Mouse (Mus musculus) urinary bladder, postnatal 14 days (tissue): ENCODE data around the gene Rps27l.

Experiments
- DNase-seq: peaks from one replicate; pipeline ENCODE4 v3.0.0; 2021; ENCODE audit warnings: low spot score

Rps27l gene

DNA sequence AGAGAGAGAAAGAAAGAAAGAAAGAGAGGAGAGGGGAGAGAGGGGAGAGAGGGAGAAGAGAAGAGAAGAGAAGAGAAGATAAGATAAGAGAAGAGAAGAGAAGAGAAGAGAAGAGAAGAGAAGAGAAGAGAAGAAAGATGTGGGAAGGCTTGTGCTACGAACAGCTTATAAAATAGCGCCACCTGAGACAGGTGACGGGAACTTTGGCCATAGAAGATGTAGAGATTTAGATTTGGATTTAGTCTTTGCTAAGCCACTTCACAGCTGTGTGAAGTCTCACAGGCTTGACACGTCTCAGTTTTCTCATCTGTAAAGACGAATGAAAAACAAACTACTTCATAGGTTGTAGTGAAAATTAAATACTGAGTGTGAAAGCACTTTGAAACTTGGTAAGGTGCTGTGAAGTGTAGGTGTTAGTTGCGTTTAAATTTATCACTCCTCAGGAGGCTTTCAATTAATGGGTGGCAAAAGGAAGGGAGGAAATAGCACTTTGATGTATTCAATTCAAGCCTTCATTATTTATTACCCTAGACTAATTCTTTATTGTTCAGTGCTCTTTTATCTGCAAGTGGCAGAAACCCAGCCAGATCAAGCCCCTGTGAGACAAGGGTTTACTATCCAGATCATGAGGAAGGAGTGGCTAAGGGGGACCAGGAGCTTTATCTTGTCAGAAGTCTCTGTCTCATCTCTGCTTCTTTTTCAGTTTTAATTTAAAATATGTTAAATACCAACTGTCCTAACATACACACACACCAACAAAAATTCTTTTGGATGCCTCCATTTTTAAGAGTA, 25.2 kb upstream of the Rps27l start:
- DNase-seq: no peak

DNA sequence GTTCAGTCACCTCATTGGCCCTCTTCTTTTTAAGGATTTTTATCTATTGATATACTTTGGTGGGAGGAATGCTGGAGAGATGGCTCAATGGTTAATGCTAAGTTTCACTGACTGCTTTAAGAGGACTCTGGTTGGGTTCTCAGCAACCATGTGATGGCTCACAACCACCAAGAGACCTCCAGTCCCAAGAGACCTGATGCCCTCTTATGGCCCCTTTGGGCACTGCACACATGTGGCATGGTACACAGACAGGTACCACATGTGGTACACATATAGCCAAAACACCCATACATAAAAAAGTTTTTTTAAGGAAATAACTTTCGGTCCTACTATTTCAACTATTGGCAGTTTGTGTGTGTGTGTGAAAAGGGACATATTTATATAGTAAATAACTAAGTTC, 23.8 kb upstream of the Rps27l start:
- DNase-seq: no peak

GRCm38 (mm10) chr9:66925853-66926252, 20.0 kb upstream of the Rps27l start:
- DNase-seq: no peak

DNA sequence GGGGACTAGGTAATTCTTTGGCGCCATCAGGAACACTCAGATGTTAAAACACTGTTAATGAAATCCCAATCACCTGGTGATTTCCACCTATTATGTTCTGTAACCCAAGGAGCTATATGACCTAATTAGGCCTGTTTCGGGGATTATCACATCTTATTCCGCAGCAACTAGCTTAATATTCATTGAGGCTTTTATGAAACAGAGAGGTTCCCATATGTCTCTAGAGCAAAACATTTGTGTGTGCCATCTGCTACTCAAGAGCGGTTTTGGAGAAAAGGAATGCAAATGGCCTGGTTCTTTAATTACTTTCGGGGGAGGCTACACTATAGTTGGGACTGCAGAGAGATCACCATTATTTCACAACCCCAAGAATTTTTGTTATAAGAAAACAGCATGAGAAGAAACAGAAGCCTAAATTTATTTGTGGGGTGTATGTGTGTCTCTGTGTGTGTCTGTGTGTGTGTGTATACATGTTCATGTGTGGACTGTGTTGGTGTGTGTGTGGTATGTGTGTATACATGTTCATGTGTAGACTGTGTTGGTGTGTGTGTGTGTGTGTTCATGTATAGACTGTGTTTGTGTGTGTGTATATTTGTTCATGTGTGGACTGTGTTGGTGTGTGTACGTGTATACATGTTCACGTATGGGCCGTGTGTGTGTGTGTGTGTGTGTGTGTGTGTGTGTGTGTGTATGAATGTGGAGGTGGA, 18.0 kb upstream of the Rps27l start:
- DNase-seq: no peak

GRCm38 (mm10) chr9:66930351-66930750, 15.5 kb upstream of the Rps27l start:
- no peak for DNase-seq

GRCm38 (mm10) chr9:66933869-66934808, 11.7 kb upstream of the Rps27l start:
- no peak for DNase-seq

DNA sequence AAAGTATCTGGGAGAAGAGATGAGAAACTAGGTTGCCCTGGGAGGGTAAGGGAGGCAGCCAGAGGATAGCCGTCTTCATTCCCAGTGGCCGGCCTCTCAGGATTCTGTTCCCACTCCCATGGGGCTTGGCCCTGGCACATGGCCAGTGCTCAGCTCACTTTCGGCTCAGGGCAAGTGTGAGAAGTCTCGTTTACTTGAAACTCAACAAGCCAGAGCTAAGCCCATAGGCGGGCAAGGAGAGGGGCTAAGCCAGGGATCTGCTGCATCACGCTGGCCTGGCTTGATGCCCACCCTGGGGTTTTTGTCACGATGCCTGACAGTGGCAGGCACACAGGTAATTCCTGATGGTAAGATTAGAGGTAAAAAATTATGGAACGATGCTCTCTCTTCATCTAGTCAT, 8.4 kb upstream of the Rps27l start:
- DNase-seq: peak; percentile 17

- peak; percentile 53 for DNase-seq
Observed at GRCm38 (mm10) chr9:66938836-66939235, 7.0 kb upstream of the Rps27l start.

- no peak for DNase-seq
Observed at GRCm38 (mm10) chr9:66945161-66945560, 725 bp upstream of the Rps27l start.

DNA sequence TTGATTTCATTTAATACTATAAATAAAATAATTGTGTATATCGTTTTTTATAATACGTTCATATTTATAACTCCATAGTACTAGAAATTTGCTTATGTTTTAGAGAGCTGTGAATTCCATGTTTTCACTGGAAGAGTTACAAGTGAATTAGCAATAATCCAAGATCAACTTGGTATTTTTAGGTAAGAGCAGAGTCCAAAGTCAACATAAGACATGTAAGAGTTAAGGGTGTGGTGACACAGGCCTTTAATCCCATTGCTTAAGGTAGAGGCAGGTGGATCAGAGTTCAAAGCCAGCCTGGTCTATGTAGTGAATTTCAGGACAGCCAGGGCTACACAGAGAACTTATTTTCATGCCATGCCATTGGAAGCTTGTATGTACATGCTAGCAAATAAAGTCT, 2.6 kb downstream of the Rps27l start:
- no peak for DNase-seq

GRCm38 (mm10) chr9:66952321-66952720, 6.4 kb downstream of the Rps27l start:
- DNase-seq: no peak

DNA sequence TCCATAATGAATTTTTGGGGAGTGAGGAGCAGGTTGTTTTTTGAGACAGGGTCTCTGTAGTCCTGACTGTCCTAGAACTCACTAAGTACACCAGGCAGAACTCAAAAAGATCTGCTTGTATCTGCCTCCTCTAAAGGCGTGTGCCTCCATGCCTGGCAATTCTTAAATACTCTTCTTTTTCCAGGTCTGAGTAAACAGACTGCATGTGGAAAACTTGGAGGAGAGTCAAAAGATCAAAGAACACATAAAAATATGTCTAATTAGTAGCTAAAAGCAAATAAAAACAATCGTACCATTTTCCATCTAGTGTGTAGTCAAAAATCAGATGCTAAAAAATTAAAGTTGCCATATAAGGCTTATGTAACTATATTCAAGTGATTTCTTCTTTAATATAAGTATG, 7.0 kb downstream of the Rps27l start:
- no peak for DNase-seq

DNA sequence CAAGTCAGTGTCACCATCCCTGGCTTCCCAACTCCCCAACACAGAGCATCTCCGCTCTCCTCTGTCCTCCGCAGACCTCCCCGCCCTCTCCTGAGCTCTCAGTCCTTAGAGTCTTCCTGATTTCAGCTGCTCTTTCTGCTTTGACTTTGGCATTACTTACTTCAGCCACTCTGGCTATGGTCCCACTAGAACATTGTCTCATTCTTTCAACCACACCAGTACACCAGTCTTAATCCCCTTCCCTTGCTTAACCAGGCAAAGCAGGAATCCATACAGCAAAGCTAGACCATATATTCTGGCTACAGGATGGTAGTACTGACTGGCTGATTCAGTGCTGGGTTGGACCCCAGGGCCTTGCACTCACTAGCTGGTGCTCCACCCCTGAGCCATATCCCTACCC, 11.6 kb downstream of the Rps27l start:
- DNase-seq: no peak

GRCm38 (mm10) chr9:66961478-66961877, 15.6 kb downstream of the Rps27l start:
- DNase-seq: no peak

DNA sequence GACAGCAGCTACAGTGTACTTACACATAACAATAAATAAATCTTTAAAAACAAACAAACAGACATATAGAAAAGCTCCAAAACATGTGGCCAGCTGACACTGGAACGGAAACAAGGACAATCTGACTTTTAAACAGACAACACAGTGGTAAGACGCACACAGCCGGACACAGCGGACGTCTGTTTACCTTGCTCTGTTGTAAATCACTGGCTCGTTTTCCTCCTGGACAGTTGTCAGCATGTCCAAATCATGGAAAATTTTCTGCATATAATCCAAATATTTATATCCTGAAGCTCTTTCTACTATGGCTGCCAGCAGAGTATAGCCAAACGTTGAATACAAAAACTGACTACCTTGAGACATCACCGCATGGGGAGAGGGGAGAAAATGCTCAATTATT, 21.6 kb downstream of the Rps27l start:
- no peak for DNase-seq

- no peak for DNase-seq
Observed at GRCm38 (mm10) chr9:66971116-66971515, 25.2 kb downstream of the Rps27l start.

- DNase-seq: peak; percentile 73
Observed at GRCm38 (mm10) chr9:66974721-66975225, 28.9 kb downstream of the Rps27l start.

GRCm38 (mm10) chr9:66975239-66975645, 29.4 kb downstream of the Rps27l start, which contains the start of gene Lactb:
Gene Lactb (minus strand): TSS chr9:66975484.
- peak; percentile 97 for DNase-seq

DNA sequence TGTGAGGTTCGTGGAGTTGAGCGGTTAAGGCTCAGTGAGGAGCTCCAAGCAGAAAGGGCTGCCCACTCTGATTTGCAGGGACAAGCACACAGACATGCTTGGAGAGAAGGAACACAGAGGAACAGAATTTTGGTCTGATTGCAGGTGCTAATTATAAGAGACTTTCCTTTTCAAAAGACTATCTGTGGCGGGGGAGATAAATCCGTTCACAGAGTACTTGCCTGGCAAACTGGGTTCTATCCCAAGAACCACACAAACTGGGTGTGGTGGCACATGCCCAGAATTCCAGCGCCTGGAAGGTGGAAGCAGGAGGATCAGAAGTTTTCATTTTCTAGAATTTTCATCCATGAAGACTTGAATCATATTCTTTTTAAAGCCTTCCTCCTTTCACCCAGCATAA, 31.2 kb downstream of the Rps27l start:
- DNase-seq: no peak

DNA sequence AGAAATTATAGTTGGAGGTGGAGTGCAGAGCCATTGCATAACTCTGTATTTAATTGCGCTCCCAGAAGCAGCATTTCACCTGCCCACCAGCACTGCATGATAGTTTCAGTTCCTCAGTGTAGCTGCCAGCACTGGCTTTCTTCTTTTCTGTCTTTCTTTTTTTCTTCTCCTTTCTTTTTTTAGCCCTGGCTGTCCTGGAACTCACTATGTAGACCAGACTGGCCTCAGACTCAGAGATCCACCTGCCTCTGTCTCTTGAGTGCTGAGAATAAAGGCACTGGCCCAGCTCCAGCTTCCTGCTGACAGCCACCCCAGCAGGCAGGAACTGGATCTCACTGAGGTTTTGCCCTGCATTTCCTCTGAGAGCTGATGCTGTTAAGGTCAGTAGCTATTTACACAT, 32.1 kb downstream of the Rps27l start:
- no peak for DNase-seq

DNA sequence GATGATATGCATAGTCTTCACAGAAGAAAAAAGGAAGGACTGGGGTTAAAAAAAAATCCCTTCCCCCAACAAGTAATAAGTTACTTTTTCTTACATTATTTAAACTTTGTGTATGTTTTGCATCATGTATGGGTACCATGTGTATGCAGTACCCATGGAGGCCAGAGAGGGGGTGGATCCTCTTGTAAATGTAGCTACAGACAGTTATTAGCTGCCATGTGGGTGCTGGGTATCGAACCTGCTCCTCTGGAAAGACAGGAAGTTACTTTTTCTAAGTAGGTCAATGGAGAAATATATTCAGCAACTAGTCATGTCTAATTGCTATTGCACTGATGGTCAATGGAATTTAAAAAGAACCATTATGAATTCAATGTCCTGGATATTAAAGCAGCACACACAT, 32.6 kb downstream of the Rps27l start:
- DNase-seq: no peak

DNA sequence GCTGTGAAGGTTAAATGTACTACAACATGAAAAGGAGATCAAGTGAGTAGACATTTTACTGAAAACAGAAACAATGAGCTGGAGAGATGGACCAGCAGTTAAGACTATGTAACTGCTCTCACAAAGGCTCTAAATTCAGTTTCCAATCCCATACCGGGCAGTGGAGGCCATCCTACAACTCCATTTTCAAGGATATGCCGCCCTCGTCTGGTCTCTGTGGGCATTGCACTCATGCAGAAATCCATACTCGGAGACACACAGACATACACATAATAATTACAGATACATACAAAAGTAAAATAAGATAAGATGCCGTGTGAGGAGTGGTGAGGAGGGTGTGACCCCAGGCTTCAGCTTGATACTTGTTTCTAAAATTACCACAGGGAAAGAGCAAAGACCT, 34.6 kb downstream of the Rps27l start:
- DNase-seq: peak; percentile 77
